Mouse (Mus musculus): ENCODE results near the gene Calm5. TPM values are rescaled to one million over a fixed set of nuclear protein-coding genes. Genes with fewer than 3 reads are reported as not detected.

The Calm5 gene
- polyA plus RNA-seq, 1 experiment from 2014 or later: not detected

- no peaks in the 10 kb centered on the region for H3K27me3 ChIP-seq (ENCODE audit: control insufficient read depth, insufficient read depth, low read length)
- H3K36me3 ChIP-seq (replicated peaks; ENCODE audit: control insufficient read depth, insufficient read depth): no peaks in the 10 kb centered on the region
- ATAC-seq (ENCODE audit: low FRiP score) (no peak), DNase-seq (ENCODE audit: low spot score) (no peak)
- H3K27ac ChIP-seq: no peak overlapping the region
- no peaks in the 10 kb centered on the region for H3K4me1 ChIP-seq (replicated peaks; ENCODE audit: control insufficient read depth, insufficient read depth, low read length)
- no peak overlapping the region for H3K4me2 ChIP-seq (replicated peaks)
- 55% methylated on average over 4 of the region's 4 CpGs for WGBS
- H3K9me3 ChIP-seq (ENCODE audit: control insufficient read depth, low read length): no peaks in the 10 kb centered on the region
- no peak overlapping the region for H3K4me3 ChIP-seq (replicated peaks; ENCODE audit: low read length)
- no peak overlapping the region for H3K9ac ChIP-seq
Measured at GRCm38 (mm10) chr13:3877679-3878220, 23.8 kb downstream of the Calm5 start.

GRCm38 (mm10) chr13:3886663-3887062, 32.7 kb downstream of the Calm5 start:
- H3K9me3 ChIP-seq (ENCODE audit: control insufficient read depth, low read length): no peaks in the 10 kb centered on the region
- H3K4me3 ChIP-seq (replicated peaks; ENCODE audit: low read length): no peak overlapping the region
- H3K27me3 ChIP-seq (ENCODE audit: control insufficient read depth, insufficient read depth, low read length): no peaks in the 10 kb centered on the region
- H3K9ac ChIP-seq: no peak overlapping the region
- 96% methylated on average over 7 of the region's 7 CpGs for WGBS
- DNase-seq (ENCODE audit: low spot score): no peak
- peaks cover 22% of the 10 kb centered on the region for H3K36me3 ChIP-seq (replicated peaks; ENCODE audit: control insufficient read depth, insufficient read depth)
- no peak for ATAC-seq (ENCODE audit: low FRiP score)
- no peak overlapping the region for H3K4me2 ChIP-seq (replicated peaks)
- H3K27ac ChIP-seq: no peak overlapping the region
- H3K4me1 ChIP-seq (replicated peaks; ENCODE audit: control insufficient read depth, insufficient read depth, low read length): no peaks in the 10 kb centered on the region

GRCm38 (mm10) chr13:3889111-3889510, 35.1 kb downstream of the Calm5 start:
- 95% methylated on average over 3 of the region's 3 CpGs for WGBS
- Histone ChIP-seq H3K36me3 (replicated peaks; ENCODE audit: control insufficient read depth, insufficient read depth) (peaks cover 22% of the 10 kb centered on the region), H3K9me3 (ENCODE audit: control insufficient read depth, low read length) (no peaks in the 10 kb centered on the region), H3K9ac (no peak overlapping the region), H3K27ac (no peak overlapping the region), H3K4me2 (replicated peaks) (no peak overlapping the region), H3K4me3 (replicated peaks; ENCODE audit: low read length) (no peak overlapping the region), H3K27me3 (ENCODE audit: control insufficient read depth, insufficient read depth, low read length) (peaks cover 4% of the 10 kb centered on the region; the same call in 1 of the 2 replicates), H3K4me1 (replicated peaks; ENCODE audit: control insufficient read depth, insufficient read depth, low read length) (peaks cover 5% of the 10 kb centered on the region; the same call in 1 of the 2 replicates)
- no peak for ATAC-seq (ENCODE audit: low FRiP score)
- no peak for DNase-seq (ENCODE audit: low spot score)

GRCm38 (mm10) chr13:3890061-3890460, 36.1 kb downstream of the Calm5 start:
- DNase-seq (ENCODE audit: low spot score) (no peak), ATAC-seq (ENCODE audit: low FRiP score) (no peak)
- no peak overlapping the region for H3K4me3 ChIP-seq (replicated peaks; ENCODE audit: low read length)
- no peak overlapping the region for H3K4me2 ChIP-seq (replicated peaks)
- H3K36me3 ChIP-seq (replicated peaks; ENCODE audit: control insufficient read depth, insufficient read depth): peaks cover 22% of the 10 kb centered on the region
- H3K4me1 ChIP-seq (replicated peaks; ENCODE audit: control insufficient read depth, insufficient read depth, low read length): peaks cover 5% of the 10 kb centered on the region; the same call in 1 of the 2 replicates
- 53% methylated on average over 8 of the region's 8 CpGs for WGBS
- peaks cover 4% of the 10 kb centered on the region; the same call in 1 of the 2 replicates for H3K27me3 ChIP-seq (ENCODE audit: control insufficient read depth, insufficient read depth, low read length)
- H3K9ac ChIP-seq: no peak overlapping the region
- H3K27ac ChIP-seq: no peak overlapping the region
- no peaks in the 10 kb centered on the region for H3K9me3 ChIP-seq (ENCODE audit: control insufficient read depth, low read length)

DNA sequence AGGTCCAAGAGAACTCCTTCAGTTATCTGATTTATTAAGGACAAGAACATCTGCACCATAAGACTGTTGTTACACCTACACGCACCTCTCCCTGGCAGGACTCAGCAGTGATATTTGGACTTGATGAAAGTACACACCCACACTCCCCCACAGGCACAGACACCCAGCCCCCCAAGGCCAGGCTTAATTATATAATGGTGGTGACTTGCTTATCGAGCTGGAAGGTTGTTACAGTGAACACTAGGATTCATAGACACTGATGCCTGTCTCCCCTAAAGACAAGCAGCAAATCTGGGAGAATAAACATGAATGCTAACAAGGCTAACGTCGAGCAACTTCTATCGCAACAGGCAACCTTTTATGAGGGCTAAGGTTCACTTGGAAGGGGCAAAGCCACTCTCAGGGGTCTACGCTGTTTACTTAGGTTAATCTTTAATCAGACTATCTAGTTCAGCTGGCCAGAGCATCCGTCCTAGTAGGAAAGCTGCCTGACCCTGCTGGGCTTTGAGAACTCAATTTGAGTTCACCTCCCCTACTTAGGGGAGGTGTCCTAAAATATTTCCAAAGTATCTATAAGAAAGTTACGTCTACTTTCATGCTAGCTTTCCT, 37.6 kb downstream of the Calm5 start:
- WGBS: 60% methylated on average over 8 of the region's 8 CpGs
- no peak overlapping the region; the same call in 1 of the 2 replicates for H3K4me3 ChIP-seq (replicated peaks; ENCODE audit: low read length)
- H3K27ac ChIP-seq: no peak overlapping the region
- H3K4me1 ChIP-seq (replicated peaks; ENCODE audit: control insufficient read depth, insufficient read depth, low read length): peaks cover 5% of the 10 kb centered on the region; the same call in 1 of the 2 replicates
- peaks cover 4% of the 10 kb centered on the region; the same call in 1 of the 2 replicates for H3K27me3 ChIP-seq (ENCODE audit: control insufficient read depth, insufficient read depth, low read length)
- DNase-seq (ENCODE audit: low spot score): no peak
- no peak overlapping the region for H3K9ac ChIP-seq
- no peaks in the 10 kb centered on the region for H3K9me3 ChIP-seq (ENCODE audit: control insufficient read depth, low read length)
- H3K4me2 ChIP-seq (replicated peaks): peak overlapping the region; percentile 18; the same call in 1 of the 2 replicates
- no peak for ATAC-seq (ENCODE audit: low FRiP score)
- peaks cover 16% of the 10 kb centered on the region for H3K36me3 ChIP-seq (replicated peaks; ENCODE audit: control insufficient read depth, insufficient read depth)

GRCm38 (mm10) chr13:3892601-3893000, 38.6 kb downstream of the Calm5 start:
- H3K4me1 ChIP-seq (replicated peaks; ENCODE audit: control insufficient read depth, insufficient read depth, low read length): peaks cover 5% of the 10 kb centered on the region; the same call in 1 of the 2 replicates
- no peaks in the 10 kb centered on the region for H3K9me3 ChIP-seq (ENCODE audit: control insufficient read depth, low read length)
- peaks cover 4% of the 10 kb centered on the region; the same call in 1 of the 2 replicates for H3K27me3 ChIP-seq (ENCODE audit: control insufficient read depth, insufficient read depth, low read length)
- peak overlapping the region; percentile 41 for H3K4me3 ChIP-seq (replicated peaks; ENCODE audit: low read length)
- no peak for DNase-seq (ENCODE audit: low spot score)
- no peak for ATAC-seq (ENCODE audit: low FRiP score)
- H3K27ac ChIP-seq: no peak overlapping the region
- peak overlapping the region; percentile 55 for H3K9ac ChIP-seq
- peaks cover 7% of the 10 kb centered on the region for H3K36me3 ChIP-seq (replicated peaks; ENCODE audit: control insufficient read depth, insufficient read depth)
- WGBS: 21% methylated on average over 7 of the region's 7 CpGs
- H3K4me2 ChIP-seq (replicated peaks): peak overlapping the region; percentile 71

GRCm38 (mm10) chr13:3893126-3893734, 39.3 kb downstream of the Calm5 start:
- peak; percentile 79 for DNase-seq (ENCODE audit: low spot score)
- no peaks in the 10 kb centered on the region for H3K9me3 ChIP-seq (ENCODE audit: control insufficient read depth, low read length)
- peaks cover 4% of the 10 kb centered on the region; the same call in 1 of the 2 replicates for H3K27me3 ChIP-seq (ENCODE audit: control insufficient read depth, insufficient read depth, low read length)
- peak overlapping the region; percentile 55 for H3K9ac ChIP-seq
- peak overlapping the region; percentile 41 for H3K4me3 ChIP-seq (replicated peaks; ENCODE audit: low read length)
- H3K4me2 ChIP-seq (replicated peaks): peak overlapping the region; percentile 71
- peak; percentile 99 for ATAC-seq (ENCODE audit: low FRiP score)
- WGBS: under 1% methylated on average over 35 of the region's 35 CpGs
- peaks cover 5% of the 10 kb centered on the region; the same call in 1 of the 2 replicates for H3K4me1 ChIP-seq (replicated peaks; ENCODE audit: control insufficient read depth, insufficient read depth, low read length)
- no peak overlapping the region for H3K27ac ChIP-seq
- 0 out of 2 replicates have a peak, but pooled peaks cover under 1% of the 10 kb centered on the region for H3K36me3 ChIP-seq (replicated peaks; ENCODE audit: control insufficient read depth, insufficient read depth)

- H3K9me3 ChIP-seq (ENCODE audit: control insufficient read depth, low read length): no peaks in the 10 kb centered on the region
- H3K4me2 ChIP-seq (replicated peaks): no peak overlapping the region
- no peak overlapping the region for H3K4me3 ChIP-seq (replicated peaks; ENCODE audit: low read length)
- DNase-seq (ENCODE audit: low spot score) (no peak), ATAC-seq (ENCODE audit: low FRiP score) (no peak)
- WGBS: 77% methylated on average over 8 of the region's 8 CpGs
- H3K36me3 ChIP-seq (replicated peaks; ENCODE audit: control insufficient read depth, insufficient read depth): no peaks in the 10 kb centered on the region
- no peak overlapping the region for H3K9ac ChIP-seq
- peaks cover 4% of the 10 kb centered on the region; the same call in 1 of the 2 replicates for H3K27me3 ChIP-seq (ENCODE audit: control insufficient read depth, insufficient read depth, low read length)
- H3K27ac ChIP-seq: no peak overlapping the region
- H3K4me1 ChIP-seq (replicated peaks; ENCODE audit: control insufficient read depth, insufficient read depth, low read length): peaks cover 5% of the 10 kb centered on the region; the same call in 1 of the 2 replicates
Measured at GRCm38 (mm10) chr13:3894549-3894948, 40.6 kb downstream of the Calm5 start.

GRCm38 (mm10) chr13:3895397-3895980, 41.5 kb downstream of the Calm5 start:
- peaks cover 4% of the 10 kb centered on the region; the same call in 1 of the 2 replicates for H3K27me3 ChIP-seq (ENCODE audit: control insufficient read depth, insufficient read depth, low read length)
- H3K9me3 ChIP-seq (ENCODE audit: control insufficient read depth, low read length): no peaks in the 10 kb centered on the region
- H3K4me3 ChIP-seq (replicated peaks; ENCODE audit: low read length): no peak overlapping the region
- H3K36me3 ChIP-seq (replicated peaks; ENCODE audit: control insufficient read depth, insufficient read depth): no peaks in the 10 kb centered on the region
- WGBS: 91% methylated on average over 8 of the region's 8 CpGs
- no peak overlapping the region for H3K4me2 ChIP-seq (replicated peaks)
- no peak overlapping the region for H3K27ac ChIP-seq
- H3K4me1 ChIP-seq (replicated peaks; ENCODE audit: control insufficient read depth, insufficient read depth, low read length): peaks cover 5% of the 10 kb centered on the region; the same call in 1 of the 2 replicates
- DNase-seq (ENCODE audit: low spot score): no peak
- H3K9ac ChIP-seq: no peak overlapping the region
- no peak for ATAC-seq (ENCODE audit: low FRiP score)

All from hindbrain, embryonic 14.5 days (tissue).